Mouse (Mus musculus): Measurements from ENCODE around the gene Card9. TPM values are rescaled to one million over a fixed set of nuclear protein-coding genes. Genes with fewer than 3 reads are reported as not detected.

Gene Card9
- polyA plus RNA-seq, 1 experiment, result 4.9 TPM

DNA sequence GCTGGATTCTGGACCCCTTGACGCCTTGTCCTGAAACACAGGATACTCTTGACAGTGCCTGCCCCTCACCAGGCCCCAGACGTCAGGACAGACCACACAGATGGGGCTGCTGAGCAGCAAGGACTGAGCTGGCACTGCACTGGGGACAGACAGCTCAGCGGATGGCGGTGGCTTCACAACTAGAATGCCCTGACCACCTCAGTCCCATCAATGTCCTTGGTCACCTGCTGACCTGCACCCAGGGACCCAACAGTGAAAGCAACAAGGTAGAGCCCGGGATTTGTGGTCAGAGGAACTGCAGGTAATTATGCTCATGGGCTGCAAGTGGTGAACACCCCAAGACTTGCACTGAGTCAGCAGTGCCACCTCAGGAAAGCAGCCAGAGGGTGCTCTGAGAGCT, 2.3 kb upstream of the Card9 start:
- DNase-seq (ENCODE audit: low spot score), result no peak

DNA sequence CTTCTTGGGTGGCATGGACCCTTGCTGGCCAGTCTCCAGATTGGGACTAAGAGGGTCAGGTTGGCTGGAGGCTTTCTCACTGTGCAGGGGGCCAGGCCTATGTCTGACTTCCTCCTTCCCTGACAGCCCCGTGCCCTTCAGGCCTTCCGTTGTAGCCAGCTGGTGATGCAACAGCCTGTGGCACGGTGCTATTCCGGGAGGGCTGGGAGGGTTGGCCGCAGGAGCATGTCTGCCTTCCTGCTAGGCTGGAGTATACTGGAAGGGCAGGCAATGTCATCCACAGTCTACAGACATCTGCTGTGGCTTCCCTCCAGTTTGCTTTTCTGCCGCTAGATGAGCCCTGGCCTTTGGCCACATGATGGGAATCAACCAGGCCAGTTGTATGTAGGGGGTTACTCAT, 735 bp downstream of the Card9 start:
- no peak for DNase-seq (ENCODE audit: low spot score)

DNA sequence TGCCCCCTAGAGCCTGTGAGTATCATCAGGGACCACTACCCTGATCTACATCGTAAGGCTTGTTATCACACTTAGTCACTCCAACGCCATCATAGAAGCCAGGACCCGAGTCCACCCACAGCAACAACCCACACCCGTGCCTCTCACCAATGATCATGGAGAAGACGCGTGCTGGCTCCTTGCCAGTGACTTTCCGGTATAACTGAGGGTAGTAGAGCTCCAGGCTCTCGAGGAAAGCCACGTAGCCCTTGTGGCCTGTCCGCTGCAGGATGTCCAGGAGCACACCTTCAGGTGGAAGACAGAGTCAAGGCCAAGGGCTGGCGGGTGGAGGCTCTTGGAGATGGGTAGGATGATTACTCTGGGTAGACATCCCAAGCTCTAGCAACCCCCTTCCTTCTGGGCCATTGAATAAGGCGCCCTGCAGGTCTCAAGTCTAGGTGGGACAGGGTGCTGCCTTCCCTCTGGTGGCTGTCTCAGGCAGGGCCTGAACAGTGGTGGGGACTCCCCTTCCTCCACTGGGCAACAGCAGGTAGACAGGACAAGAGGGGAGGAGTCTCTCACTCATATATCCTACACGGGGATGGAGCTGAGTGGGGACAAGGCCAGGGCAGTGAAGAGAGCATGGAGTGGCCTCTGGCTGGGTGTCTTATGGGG, 1.9 kb downstream of the Card9 start:
- no peak for DNase-seq (ENCODE audit: low spot score)

DNA sequence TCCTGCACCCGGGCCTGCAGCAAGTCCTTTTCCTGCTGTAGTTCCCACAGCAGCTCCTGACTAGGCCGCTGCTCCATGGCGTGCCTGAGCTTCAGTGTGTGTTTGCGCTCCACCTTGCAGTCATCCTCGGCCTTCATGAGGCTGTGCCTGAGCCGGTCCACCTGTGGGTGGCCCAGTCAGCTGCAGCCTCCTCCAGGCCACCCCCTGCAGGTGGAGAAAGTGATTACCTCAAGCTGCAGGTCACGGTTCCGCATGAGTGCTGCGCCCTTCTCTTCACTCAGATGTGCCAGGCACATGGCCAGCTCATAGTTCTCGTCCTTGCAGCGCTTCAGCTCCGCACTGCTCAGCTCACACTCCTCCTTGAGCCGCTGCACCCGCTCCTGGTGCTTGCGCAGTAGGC, 3.2 kb downstream of the Card9 start:
- no peak for DNase-seq (ENCODE audit: low spot score)

DNA sequence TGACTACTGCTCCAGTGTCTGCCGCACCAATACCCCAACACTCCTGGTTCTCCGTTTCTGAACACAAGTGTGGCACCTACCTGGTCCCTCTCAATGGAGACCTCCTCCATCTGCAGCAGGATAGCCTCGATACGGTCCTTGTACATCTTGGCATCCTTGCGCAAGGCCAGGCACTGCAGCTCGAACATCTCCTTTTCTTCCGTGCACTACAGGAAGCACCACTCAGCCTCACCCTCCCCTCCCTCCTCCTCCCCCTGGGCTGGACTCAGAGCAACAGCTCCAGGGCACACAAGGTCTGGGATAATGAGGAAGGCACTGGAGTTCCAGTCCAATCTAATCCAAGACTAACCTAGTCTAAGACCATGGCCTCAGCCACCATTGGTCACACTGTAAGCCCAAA, 4.0 kb downstream of the Card9 start:
- DNase-seq (ENCODE audit: low spot score), result no peak

DNA sequence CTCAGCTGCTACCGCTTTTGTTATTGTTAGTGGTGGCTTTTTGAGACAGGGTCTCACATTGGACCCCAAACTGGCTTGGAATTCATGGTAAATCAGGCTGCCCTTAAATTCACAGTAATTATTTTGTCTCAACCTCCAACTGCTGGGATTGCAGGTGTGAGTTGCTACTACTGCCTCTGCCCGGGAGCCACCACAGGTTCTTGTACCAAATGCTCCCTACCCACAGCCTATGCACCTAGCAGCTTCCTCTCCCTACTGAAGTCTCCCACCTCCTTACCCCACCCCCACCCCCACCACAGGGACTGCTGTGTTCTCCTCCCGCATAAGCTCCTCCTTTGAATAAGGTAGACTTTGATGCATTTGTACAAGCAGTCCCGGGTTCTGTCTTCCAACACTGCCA, 4.5 kb downstream of the Card9 start:
- DNase-seq (ENCODE audit: low spot score), result no peak

DNA sequence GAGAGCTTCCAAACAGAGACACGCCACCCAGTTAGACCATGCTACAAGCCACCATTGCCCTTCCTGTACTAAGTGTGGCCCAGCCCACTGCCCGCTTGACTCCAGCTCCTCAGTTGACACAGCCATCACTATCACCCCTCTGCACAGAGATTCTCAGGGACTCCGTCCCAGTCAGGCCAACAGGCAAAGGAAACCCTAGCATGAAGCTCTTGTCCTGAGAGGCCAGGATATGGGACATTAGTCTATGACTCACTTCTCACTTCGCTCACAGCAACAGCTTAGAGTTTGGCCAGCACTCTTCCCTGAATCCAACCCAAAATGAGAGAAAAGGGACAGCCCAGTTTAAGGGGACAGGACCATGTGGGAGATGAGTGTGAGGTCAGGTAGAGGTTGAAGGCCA, 6.3 kb downstream of the Card9 start:
- no peak for DNase-seq (ENCODE audit: low spot score)

DNA sequence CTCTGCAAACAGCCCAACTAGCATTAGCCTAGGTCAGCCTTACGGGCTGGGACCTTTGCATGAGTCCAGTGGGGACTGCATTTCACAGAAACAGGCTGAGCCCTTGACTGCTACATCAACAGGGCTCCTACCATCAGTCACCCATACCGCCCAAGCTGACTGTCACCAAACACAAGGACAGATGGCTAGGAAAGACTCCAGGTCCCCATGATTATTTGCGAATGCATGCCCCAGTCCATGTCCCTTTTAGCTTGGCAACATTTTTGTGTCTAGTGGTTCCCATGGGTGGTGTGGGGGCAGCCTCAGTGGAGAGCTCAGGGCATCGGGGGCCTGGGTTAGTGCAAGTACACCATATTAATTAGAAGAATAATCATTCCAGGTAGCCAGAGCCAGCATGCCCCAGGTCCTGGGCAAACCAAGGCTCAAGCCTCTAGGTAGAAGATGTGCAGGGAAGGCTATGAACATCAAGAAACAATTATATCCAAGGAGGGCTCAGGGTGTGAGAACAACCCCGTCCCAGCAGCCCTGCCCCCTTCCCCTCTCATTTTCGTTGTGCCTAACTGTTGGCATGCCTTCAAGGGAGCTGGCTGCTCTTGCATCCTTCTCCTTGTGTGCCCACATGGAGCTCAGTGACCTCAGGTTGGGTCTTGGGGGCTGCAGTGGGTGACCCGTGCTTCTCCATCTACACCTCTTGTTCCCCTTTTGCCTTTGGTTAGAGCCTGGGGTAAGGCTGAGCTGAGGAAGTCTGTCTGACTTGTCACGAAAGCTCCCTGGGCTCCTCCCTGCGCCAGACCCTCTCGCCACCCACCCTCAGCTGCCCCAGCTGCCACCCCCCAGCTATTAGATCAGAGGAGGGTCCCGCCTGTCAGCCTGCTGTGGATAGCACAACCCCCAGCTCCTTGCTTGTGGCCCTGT, 7.4 kb downstream of the Card9 start:
- DNase-seq (ENCODE audit: low spot score), result no peak

DNA sequence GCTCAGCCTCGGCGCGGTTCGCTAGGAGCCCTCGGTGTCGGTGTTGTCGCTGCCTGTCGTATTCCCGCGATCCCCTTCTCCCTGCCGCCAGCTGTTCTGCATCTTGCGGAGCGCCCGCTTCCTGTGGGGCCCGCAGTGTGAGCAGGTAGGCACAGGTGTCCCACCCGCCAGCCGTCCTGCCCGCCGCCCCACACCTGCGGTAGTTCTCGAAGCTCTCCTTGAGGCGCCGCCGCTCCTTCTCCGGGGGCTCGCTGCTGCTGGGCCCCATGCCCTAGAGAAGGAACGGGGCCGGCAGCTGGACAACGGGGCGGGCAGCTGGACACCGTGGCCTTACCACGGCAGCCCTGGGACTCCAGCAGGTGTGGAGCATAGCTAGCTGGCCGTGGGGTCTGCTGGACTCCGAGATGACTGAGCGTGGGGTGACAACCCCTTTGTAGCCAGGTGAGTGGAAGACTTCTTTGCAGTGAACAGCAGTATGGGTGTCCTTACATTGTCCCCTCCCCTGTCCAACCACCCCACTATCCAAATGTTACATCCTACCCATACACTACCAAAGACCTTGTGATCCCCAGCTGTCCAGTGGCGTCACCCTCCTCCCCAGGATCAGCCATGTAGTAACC, 8.3 kb downstream of the Card9 start:
- peak; percentile 49 for DNase-seq (ENCODE audit: low spot score)

DNA sequence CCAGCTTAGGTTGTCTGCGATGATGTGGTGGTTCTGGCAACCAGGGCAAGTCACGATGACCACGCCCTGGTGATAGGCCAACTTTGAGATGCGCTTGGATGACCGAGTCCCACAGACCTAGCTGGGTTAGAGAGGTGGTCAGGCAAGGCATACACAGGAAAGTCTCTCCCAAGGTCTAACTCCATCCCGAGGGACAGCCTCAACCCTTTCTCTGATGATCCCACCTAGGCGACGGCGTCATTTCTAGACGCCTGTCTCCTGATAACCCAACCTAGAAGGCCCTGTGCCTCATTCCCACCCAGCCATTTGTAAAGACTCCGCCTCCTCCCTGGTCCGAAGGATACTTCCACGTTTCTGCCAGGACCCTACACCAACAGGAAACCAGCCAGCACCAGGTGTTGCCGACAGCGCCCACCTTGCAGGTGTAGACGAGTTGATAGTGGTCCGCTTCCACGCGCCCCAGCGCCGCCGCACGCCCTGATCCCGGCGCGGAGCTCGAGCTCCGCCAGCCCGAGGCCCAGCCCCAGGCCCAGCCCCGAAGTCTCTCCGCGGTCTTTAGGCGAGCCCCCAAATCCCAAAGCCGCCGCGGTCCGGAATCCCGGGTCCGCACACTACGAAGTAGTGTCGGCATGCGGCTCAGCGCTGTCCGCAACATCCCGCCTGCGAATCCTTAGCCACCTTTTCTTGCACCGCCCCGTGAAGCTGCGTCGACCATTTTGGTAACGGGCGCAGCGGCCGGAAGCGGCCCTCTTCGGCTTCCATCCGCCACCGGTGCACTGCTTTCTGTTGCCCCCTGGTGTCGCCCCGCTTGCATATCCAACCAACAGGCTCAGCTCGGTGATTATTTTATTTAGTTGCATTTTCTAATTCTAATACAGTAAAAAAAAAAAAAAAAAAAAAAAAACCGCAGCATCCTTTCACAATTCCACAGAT, 9.1 kb downstream of the Card9 start, which contains the start of gene Dnlz:
Gene Dnlz, minus strand, starts transcription at position 753 of the 933 bp plus-strand sequence.
- peak; percentile 87 for DNase-seq (ENCODE audit: low spot score)

DNA sequence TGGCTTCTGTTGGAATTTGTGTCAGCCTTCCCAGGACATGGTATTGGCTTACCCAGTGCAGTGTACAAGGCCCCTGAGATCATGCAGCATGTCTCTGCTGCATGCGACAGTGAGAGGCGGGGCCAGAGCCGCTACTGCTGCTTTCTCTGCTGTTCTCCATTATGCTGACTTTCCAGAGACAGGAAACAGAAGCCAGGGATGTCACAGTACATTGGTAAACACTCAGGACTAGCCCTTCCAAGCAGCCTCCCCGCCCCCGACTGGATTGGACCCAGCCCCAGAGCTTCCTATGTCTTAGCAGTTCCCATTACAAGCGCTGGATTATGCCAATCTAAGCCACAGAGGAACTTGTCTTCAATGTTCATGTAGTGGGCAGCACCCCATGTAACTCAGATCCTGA, 12.5 kb downstream of the Card9 start:
- DNase-seq (ENCODE audit: low spot score), result no peak

DNA sequence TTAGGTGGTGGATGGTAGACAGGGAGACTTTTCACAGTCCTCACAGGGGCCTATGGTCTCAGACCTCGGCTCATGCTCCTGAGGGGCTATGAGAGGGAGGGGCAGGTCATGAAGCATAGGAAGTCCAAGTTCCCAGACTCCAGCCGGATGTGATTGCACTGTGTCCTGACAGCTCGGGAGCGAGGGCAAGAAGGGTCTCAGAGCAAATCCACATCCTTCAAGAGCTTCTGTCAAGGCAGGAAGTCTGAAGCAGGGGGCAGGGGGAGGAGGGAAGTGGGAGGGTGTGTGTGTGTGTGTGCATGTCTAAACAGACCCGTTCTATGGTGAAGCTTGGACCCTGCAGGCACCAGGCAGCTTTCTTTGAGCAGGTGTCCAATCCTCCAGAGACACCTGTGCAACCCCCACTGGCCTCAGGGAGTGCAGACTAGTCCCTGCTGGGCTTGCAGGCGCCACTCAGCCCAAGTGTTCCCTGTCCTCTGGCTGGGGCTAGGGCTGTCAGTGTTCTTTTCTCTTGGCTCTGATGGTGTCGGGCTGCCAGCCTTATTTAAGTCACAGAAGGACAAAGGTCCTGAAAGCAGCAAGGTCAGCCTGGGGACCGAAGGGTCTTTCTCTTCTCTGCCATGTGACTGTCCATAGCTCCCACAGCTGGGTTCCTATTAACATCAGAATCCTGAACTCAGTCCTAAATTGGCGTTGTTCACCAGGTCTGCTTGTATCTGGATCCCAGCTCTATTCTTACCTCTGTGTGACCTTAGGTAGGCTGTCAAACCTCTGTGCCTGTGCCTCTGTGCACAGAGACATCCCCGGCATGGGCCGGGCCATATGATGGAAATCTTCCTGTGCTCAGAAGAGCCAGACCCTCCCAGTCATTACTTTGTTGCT, 17.9 kb downstream of the Card9 start:
- DNase-seq (ENCODE audit: low spot score), result no peak

DNA sequence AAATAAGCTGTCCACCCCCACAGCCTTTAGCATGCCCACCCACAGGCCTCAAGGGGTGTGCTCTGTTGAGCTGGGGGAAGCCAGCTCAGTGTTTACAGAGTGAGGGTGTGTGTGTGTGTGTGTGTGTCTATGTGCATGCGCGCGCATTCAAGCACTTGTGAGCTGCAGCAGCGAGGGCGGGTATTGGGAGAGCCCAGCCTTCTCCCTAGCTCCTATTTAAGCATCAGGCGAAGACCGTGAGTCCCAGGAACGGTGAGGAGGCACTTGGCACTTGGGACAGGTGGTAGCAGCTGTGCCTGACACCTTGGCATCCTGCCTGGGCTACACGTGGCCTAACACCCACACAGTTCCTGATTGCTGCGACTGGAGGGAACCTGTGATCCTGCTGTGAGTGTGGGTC, 18.7 kb downstream of the Card9 start:
- DNase-seq (ENCODE audit: low spot score), result no peak

DNA sequence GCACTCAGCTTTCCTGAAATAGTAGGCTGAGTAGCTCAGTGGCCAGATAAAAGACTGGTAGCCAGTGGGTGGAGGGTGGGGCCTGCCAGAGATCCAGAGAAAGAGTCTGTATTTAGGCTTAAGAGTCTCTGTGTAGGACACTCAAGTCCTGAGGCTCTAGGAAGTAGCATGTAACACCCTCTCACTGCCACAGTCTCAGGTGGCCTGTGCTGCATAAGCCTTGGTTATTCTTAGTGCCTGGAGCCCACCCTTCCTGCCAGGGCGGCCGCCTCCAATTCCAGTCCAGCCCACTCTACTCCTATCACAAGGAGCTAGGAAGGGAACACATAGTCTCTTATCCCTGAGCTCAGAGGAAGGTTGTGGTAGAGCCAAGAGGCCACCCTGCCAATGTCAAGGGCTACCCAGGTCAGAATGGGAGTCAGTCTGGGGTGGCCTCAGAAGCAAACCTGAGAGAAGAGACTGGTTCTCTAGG, 19.2 kb downstream of the Card9 start:
- DNase-seq (ENCODE audit: low spot score), result no peak

DNA sequence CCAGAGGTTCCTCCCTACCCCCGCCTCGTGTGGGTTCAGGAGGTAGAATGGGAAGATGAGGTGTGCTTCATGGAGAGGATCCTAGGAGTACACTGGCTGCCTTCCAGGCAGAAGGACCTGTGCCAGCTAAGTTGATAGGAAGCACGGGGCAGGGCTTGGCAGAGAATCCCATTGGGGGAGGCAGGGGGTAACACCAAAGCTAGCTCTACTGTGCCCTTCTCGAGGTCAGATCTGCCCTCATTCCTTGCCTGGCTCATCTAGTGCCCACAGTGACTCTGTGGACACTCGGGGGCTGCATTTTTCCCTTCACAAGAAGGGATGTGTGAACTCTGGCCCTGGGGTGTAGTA, 21.5 kb downstream of the Card9 start:
- DNase-seq (ENCODE audit: low spot score), result no peak

DNA sequence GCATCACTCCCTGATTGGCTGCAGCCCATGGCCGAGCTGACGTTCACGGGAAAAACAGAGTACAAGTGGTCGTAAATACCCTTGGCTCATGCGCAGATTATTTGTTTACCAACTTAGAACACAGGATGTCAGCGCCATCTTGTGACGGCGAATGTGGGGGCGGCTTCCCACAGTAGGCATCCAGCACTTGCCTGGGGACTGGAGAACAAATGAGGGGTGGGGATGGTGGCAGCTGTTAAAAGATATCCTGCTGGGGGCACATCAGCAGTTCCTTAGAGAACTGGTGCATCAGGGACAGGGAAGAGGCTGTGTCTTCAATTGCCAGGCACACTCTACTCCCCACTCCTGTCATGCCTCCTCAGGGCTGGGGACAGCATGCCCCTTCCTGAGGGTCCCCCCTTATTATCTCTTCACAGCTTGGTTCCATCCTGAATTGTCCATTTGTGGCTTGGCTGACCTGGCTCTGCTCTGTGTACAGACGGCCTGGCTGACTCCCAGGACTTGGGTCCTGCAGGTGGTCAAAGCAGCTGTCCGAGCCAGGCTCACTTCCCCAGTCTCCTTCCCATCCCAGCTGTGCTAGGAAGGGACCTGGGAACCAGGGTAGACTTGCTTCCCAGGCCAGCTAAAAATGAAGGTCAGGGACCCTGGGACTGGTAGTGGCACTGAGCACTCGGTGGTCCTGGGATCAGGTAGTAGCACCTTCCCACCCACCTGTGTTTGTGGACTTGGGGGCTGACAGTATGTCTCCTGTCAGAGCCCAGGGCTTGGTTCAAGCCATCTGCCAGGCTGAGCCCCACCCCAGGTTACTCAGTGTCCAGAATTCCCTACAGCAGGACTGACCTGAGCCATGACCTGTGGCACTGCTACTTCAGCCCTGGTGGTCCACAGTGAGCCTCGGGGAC, 22.2 kb downstream of the Card9 start:
- DNase-seq (ENCODE audit: low spot score), result no peak

DNA sequence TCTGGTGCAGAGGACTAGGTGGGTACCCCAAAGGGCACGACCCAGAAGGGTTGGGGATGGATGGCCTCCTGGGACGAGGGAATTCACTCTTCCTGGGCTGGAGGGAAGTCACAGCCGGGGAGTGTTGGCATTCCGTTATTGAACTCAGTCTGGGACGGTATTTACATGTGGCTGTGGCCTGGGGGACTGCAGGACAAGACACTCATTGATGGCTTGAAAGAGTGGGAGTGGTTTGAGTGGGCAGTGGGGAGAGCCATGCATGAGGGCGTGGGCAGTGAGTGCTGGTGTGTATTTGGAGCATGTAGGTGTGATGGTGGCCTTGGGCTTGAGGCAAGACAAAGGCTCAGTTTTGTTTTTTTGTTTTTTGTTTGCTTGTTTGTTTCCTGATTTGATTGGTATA, 30.0 kb downstream of the Card9 start:
- DNase-seq (ENCODE audit: low spot score), result no peak

DNA sequence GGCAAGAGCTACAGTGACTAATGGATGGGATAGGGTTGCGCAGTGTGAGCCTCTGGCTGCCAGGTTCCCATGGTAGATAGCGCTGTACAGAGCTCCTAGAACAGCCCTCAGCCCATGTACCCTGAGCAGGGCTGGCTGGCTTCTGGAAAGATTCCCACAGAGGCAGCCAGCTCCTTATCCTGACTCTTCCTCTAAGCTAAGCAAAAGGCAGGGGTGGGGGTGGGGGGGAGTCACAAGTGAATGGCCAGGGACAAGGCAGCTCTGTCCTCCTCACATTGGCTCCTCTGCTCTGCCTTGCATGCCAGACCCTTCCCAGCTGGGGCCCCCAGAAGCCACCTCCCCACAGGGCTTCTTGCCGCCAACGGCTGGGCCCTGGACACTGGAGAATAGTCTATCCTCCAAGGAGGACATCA, 30.7 kb downstream of the Card9 start:
- DNase-seq (ENCODE audit: low spot score), result no peak

DNA sequence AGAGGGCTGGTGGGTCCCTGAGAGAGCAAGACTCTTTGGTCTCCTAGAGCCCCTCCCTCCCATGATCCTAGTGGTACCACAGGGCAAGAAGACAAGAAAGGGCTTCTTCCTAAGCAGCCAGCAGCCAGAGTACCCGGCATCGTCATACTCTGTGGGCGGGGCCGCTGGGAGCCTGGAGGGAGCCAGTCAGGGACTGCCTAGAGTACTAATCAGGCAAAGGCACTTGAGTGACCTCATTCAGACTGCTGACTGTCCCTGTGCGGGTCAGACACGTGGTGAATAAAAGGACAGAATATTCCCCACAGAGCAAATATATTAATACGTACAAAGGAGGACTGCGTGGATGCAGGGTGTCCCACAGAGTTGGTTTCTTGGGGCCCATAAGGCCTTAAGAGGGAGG, 31.3 kb downstream of the Card9 start:
- no peak for DNase-seq (ENCODE audit: low spot score)

DNA sequence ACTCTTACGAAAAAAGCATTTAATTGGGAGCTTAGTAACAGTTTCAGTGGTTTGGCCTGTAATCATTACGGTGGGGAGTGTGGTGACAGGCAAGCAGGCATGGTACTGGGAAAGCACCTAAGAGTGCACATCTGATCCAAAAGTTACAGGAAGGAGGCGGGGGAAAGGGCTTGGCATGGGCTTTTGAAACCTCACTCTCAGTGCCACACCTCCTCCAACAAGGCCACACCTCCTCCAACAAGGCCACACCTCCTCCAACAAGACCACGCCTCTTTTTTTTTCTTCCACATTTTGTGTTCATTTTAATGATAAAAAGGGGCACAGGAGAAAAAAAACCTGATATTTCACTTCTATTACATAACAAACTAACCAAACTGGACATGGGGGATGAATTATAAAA, 32.9 kb downstream of the Card9 start:
- DNase-seq (ENCODE audit: low spot score), result no peak

Measured in urinary bladder, adult 2 months (tissue).